Mouse (Mus musculus): ENCODE data around the gene Atic.

GRCm38 (mm10) chr1:71606600-71607325 is 49.8 kb downstream of the Atic start:
- no peak for TF ChIP-seq CTCF (IDR thresholded peaks at IDR 0.05; ENCODE audit: low read depth, low read length)
- no peak for TF ChIP-seq POLR2A (IDR thresholded peaks at IDR 0.05; ENCODE audit: extremely low read depth, insufficient read depth, low read length)

Measured in liver, adult 2 months (tissue).